Mouse (Mus musculus) liver, postnatal 0 days (tissue): ENCODE measurements around the gene Farsa. TPM values are rescaled to one million over a fixed set of nuclear protein-coding genes. Genes with fewer than 3 reads are reported as not detected.

Experiments used
- ATAC-seq: fragments of 200-750 bp; cut with Nextera tagmentation; 2 replicates; pipeline ENCODE4 v1.8.0; 2017; ENCODE audit warnings: mild to moderate bottlenecking, moderate library complexity
- DNase-seq: peaks from one replicate; pipeline ENCODE4 v3.0.0-alpha.2; 2016
- H3K27ac ChIP-seq: fragments of 300-500 bp; sonication (generic); 2 replicates; pipeline ENCODE4 v1.5.1; 2014; ENCODE audit warnings: antibody characterized with exemption, moderate library complexity, mild to moderate bottlenecking, low read depth
- H3K27me3 ChIP-seq: fragments of 300-500 bp; sonication (generic); 2 replicates; pipeline ENCODE4 v1.6.1; 2014; ENCODE audit warnings: low read length, control low read depth, mixed read lengths; ENCODE audit not compliant: insufficient read depth
- H3K36me3 ChIP-seq: fragments of 300-500 bp; sonication (generic); replicated peaks from 2 replicates; pipeline ENCODE4 v1.6.1; 2014; ENCODE audit warnings: mild to moderate bottlenecking, control low read depth, low read length, moderate library complexity, mixed read lengths; ENCODE audit not compliant: insufficient read depth
- H3K4me1 ChIP-seq: fragments of 300-500 bp; sonication (generic); 2 replicates; pipeline ENCODE4 v1.6.1; 2014; ENCODE audit warnings: antibody characterized with exemption, mild to moderate bottlenecking, control low read depth; ENCODE audit not compliant: insufficient read depth
- H3K4me2 ChIP-seq: fragments of 300-500 bp; sonication (generic); 2 replicates; pipeline ENCODE4 v1.6.1; 2014; ENCODE audit warnings: low read depth, mild to moderate bottlenecking, low read length, moderate library complexity, mixed read lengths
- H3K4me3 ChIP-seq: fragments of 300-500 bp; sonication (generic); 2 replicates; pipeline ENCODE4 v1.5.1; 2014; ENCODE audit warnings: low read depth, low read length
- H3K9ac ChIP-seq: fragments of 300-500 bp; sonication (generic); replicated peaks from 2 replicates; pipeline ENCODE4 v1.6.1; 2014; ENCODE audit warnings: mild to moderate bottlenecking, moderate library complexity
- H3K9me3 ChIP-seq: fragments of 300-500 bp; sonication (generic); 2 replicates; pipeline ENCODE4 v1.6.1; 2016; ENCODE audit warnings: mild to moderate bottlenecking, control low read depth, low read length, mixed read lengths
- CTCF ChIP-seq: sonication (generic); IDR thresholded peaks from 2 replicates; pipeline ENCODE4 v1.5.1; 2016; ENCODE audit warnings: antibody characterized with exemption, low read depth
- EP300 ChIP-seq: IDR thresholded peaks from 2 replicates; pipeline ENCODE4 v1.6.1; 2016; ENCODE audit warnings: antibody characterized with exemption, low read depth, mild to moderate bottlenecking
- WGBS: fragments of 180-500 bp; shearing (Covaris S2); extraction: QIAGEN DNeasy Blood & Tissue Kit; methylation state at CpG from one replicate; pipeline ENCODE4 v1.1.7; 2014; ENCODE audit not compliant: insufficient replicate concordance; 5-methylcytosine and 5-hydroxymethylcytosine counted together
- polyA plus RNA-seq: library from polyadenylated mRNA; unstranded; fragments of >200 nt; fragmentation: Nextera tagmentation; extraction: Ambion mirVana; gene quantifications from 2 replicates; pipeline ENCODE4 v1.2.1, GENCODE M21; 2015

Farsa gene
- polyA plus RNA-seq, 1 experiment from 2014 or later = 33.6 TPM

- no peaks in the 10 kb centered on the region for H3K27me3 ChIP-seq
- H3K36me3 ChIP-seq = peaks cover 75% of the 10 kb centered on the region
- peaks cover 24% of the 10 kb centered on the region for H3K4me1 ChIP-seq
- peak overlapping the region; percentile 81 for H3K4me2 ChIP-seq
- peak overlapping the region; percentile 92 for H3K27ac ChIP-seq
- ATAC-seq (no peak), DNase-seq (no peak)
- 66% methylated on average over 2 of the region's 2 CpGs for WGBS
- H3K9me3 ChIP-seq = no peaks in the 10 kb centered on the region
- peak overlapping the region; percentile 92 for H3K9ac ChIP-seq
- TF ChIP-seq CTCF = no peak
- TF ChIP-seq EP300 = no peak
- peak overlapping the region; percentile 81 for H3K4me3 ChIP-seq
Observed at GRCm38 (mm10) chr8:84839411-84839810, 17.4 kb upstream of the Farsa start.

DNA sequence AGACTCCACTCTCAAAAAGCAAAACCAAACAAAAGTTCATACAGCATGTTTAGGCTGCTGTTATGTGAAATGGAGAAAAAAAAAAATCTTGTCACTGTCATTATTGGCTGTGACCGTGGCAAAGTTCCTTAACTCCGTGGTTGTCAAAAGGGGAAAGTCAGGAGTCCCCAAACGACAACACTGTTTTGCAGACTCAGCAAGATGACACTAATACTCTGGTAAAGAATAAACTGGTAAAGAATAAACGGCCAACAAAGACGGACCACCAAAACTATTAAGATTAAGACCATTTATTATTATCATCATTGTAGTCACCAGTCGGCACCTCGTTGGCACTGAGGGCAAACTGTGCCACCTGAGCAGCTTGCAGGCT, 16.9 kb upstream of the Farsa start:
- H3K4me3 ChIP-seq = peak overlapping the region; percentile 81
- no peaks in the 10 kb centered on the region for H3K9me3 ChIP-seq
- 0% methylated on average over 7 of the region's 7 CpGs for WGBS
- no peak for ATAC-seq
- peaks cover 25% of the 10 kb centered on the region for H3K4me1 ChIP-seq
- peak overlapping the region; percentile 81 for H3K4me2 ChIP-seq
- no peak for DNase-seq
- H3K27ac ChIP-seq = peak overlapping the region; percentile 92
- H3K36me3 ChIP-seq = peaks cover 75% of the 10 kb centered on the region
- H3K9ac ChIP-seq = peak overlapping the region; percentile 92
- TF ChIP-seq EP300 = no peak
- no peak for TF ChIP-seq CTCF
- H3K27me3 ChIP-seq = no peaks in the 10 kb centered on the region

- Histone ChIP-seq H3K27ac (peak within 1 kb of the TSS; percentile 92), H3K9me3 (no peaks in the 10 kb centered on the region), H3K4me3 (peak within 1 kb of the TSS; percentile 81), H3K36me3 (peaks cover 75% of the 10 kb centered on the region), H3K4me2 (peak within 1 kb of the TSS; percentile 81), H3K9ac (peak within 1 kb of the TSS; percentile 92), H3K4me1 (peaks cover 27% of the 10 kb centered on the region), H3K27me3 (no peaks in the 10 kb centered on the region)
- TF ChIP-seq EP300 (no peak), CTCF (no peak)
- 1% methylated on average over 43 of the region's 55 CpGs for WGBS
- peak; percentile 94 for DNase-seq
- ATAC-seq = peak; percentile 89
Observed at GRCm38 (mm10) chr8:84840248-84840999, 16.4 kb upstream of the Farsa start, which contains the start of gene Rad23a. Rad23a (minus strand) TSS chr8:84840665.

- WGBS = 75% methylated on average over 1 of the region's 1 CpGs
- Histone ChIP-seq H3K4me2 (no peak overlapping the region), H3K36me3 (peaks cover 64% of the 10 kb centered on the region)
Observed at GRCm38 (mm10) chr8:84841514-84841913, 15.3 kb upstream of the Farsa start.

GRCm38 (mm10) chr8:84844397-84845070, 12.3 kb upstream of the Farsa start:
- Histone ChIP-seq H3K9ac (peak overlapping the region; percentile 80), H3K4me3 (peak overlapping the region; percentile 71; the same call in 1 of the 2 replicates), H3K27me3 (no peaks in the 10 kb centered on the region), H3K27ac (no peak overlapping the region), H3K36me3 (peaks cover 43% of the 10 kb centered on the region), H3K9me3 (no peaks in the 10 kb centered on the region), H3K4me2 (peak overlapping the region; percentile 88), H3K4me1 (peaks cover 33% of the 10 kb centered on the region)
- no peak for TF ChIP-seq CTCF
- TF ChIP-seq EP300 = no peak
- WGBS = 74% methylated on average over 9 of the region's 9 CpGs
- no peak for ATAC-seq
- no peak for DNase-seq

More at GRCm38 (mm10) chr8:84841514-84841913, 15.3 kb upstream of the Farsa start:
- no peak overlapping the region for H3K9ac ChIP-seq
- H3K27ac ChIP-seq = peak overlapping the region; percentile 92; the same call in 1 of the 2 replicates
- H3K4me1 ChIP-seq = peaks cover 27% of the 10 kb centered on the region
- no peak for TF ChIP-seq EP300
- TF ChIP-seq CTCF = no peak
- ATAC-seq (no peak), DNase-seq (no peak)
- H3K4me3 ChIP-seq = no peak overlapping the region
- no peaks in the 10 kb centered on the region for H3K9me3 ChIP-seq
- no peaks in the 10 kb centered on the region for H3K27me3 ChIP-seq
